Mouse (Mus musculus) spleen, postnatal 14 days (tissue): ENCODE data around the gene Brsk2.
A peak's percentile ranks its signal among the peaks of the same experiment; 100 is the strongest.

Experiments
- DNase-seq, 2 experiments: peaks; one replicate each; pipeline ENCODE4 v3.0.0; 2021 to 2022; ENCODE audit warnings: low spot score in 2 of 2

The Brsk2 gene

DNA sequence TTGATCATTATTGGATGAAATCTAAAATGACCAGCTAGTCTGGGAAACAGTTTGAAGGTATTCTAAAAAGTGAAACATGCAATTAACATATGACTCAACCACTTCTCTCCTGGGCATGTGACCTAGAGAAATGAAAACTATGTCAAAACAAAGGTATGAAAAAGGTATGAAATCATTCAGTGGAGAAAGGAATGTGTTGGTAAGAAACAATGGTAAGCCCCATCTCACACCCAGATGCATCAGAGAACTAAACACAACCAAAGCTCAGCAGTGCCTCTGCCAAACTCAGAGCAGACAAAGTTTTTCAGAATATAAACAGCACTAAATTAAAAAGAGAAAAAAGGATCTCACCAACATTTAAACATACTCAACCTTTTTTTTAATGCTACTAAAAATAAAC lies 80.5 kb downstream of the Brsk2 start:
- DNase-seq, result no peak

GRCm38 (mm10) chr7:142034198-142034597 lies 84.6 kb downstream of the Brsk2 start:
- DNase-seq, result no peak

GRCm38 (mm10) chr7:142035048-142035811 lies 85.7 kb downstream of the Brsk2 start:
- DNase-seq, result no peak

GRCm38 (mm10) chr7:142037553-142038170 lies 88.1 kb downstream of the Brsk2 start:
- peak in 1 of 2 experiments; percentile 33 for DNase-seq

DNA sequence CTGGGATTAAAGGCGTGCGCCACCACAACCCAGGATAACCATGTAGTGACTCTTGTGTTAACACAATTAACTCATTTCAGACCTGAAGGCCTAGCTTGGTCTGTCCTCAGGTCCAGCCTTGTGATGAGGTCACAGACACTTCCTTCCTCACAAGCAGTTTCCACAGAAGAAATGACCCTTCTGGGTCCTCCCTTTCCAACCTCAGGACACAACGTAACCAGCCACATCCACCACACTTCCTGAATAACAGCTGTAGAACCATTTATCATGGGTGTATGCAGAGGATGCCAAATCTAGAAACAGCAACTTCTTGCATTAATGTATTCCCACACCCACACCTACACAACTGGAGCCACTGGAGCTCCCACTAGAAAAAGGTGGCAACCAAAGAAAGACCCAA lies 91.2 kb downstream of the Brsk2 start:
- DNase-seq, result no peak

DNA sequence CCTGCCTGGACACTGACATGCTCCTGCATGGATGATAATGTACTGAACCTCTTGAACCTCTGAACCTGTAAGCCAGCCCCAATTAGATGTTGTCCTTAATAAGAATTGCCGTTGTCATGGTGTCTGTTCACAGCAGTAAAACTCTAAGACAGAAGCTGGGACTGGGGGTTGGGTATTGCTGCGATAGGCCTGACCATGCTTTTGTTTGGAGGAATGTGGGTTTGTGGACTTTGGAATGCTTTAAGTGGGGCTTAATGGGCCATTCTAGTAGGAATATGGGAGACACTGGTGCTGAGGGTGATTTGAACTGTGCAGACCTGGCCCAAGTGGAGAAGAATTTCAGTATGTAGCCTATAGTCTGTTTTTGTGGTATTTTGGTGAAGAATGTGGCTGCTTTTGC lies 95.8 kb downstream of the Brsk2 start:
- DNase-seq, result no peak

GRCm38 (mm10) chr7:142045932-142046331 lies 96.4 kb downstream of the Brsk2 start:
- no peak for DNase-seq

DNA sequence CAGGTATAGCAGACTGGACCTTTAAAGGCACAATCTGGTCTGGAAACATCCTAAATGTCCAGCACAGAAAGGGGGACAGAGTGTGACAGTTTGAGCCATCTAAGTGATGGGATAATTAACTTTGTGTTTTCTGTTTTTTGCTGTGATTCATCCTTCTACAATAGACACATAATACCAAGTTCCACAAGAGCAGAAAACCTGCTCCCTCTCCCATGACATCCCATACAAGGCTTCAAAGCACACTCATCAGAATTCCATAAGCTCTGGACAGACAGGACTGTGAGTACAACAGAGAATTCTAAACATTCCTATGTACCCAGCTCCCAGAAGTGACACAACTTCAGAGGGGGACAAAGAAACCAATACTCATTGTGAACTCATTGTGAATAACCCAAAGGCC lies 101.0 kb downstream of the Brsk2 start:
- DNase-seq, result no peak
